Mouse (Mus musculus) testis, adult 2 months (tissue): Measurements from ENCODE around the gene Vezf1. TPM values are rescaled to one million over a fixed set of nuclear protein-coding genes. Genes with fewer than 3 reads are reported as not detected.

Source experiments
- H3K27ac ChIP-seq: fragments of 200-500 bp; 2 replicates; pipeline ENCODE4 v1.5.1; 2012; ENCODE audit warnings: low read depth, low read length; ENCODE audit not compliant: control insufficient read depth, insufficient read depth
- H3K27me3 ChIP-seq: fragments of 200-500 bp; 2 replicates; pipeline ENCODE4 v1.6.1; 2012; ENCODE audit warnings: mild to moderate bottlenecking, low read length, moderate library complexity; ENCODE audit not compliant: control insufficient read depth, insufficient read depth
- H3K36me3 ChIP-seq: fragments of 200-500 bp; 2 replicates; pipeline ENCODE4 v1.6.1; 2012; ENCODE audit warnings: mild to moderate bottlenecking, low read length; ENCODE audit not compliant: control insufficient read depth, insufficient read depth
- H3K4me1 ChIP-seq: fragments of 200-500 bp; 2 replicates; pipeline ENCODE4 v1.6.1; 2012; ENCODE audit warnings: low read length; ENCODE audit not compliant: control insufficient read depth, insufficient read depth
- H3K4me3 ChIP-seq: fragments of 200-500 bp; 2 replicates; pipeline ENCODE4 v1.5.1; 2012; ENCODE audit warnings: low read depth, mild to moderate bottlenecking, low read length, moderate library complexity, mixed read lengths; ENCODE audit not compliant: control insufficient read depth
- CTCF ChIP-seq: fragments of 200-500 bp; IDR thresholded peaks from 2 replicates; pipeline ENCODE4 v1.5.1; 2012; ENCODE audit warnings: low read depth, mild to moderate bottlenecking, inconsistent platforms, low read length, moderate library complexity; ENCODE audit not compliant: control insufficient read depth, insufficient read depth, insufficient replicate concordance
- POLR2A ChIP-seq: fragments of 200-500 bp; IDR thresholded peaks from 2 replicates; pipeline ENCODE4 v1.6.1; 2012; ENCODE audit warnings: low read depth, mild to moderate bottlenecking, inconsistent platforms, low read length, moderate library complexity; ENCODE audit not compliant: control insufficient read depth
- polyA plus RNA-seq: library from polyadenylated mRNA; depleted of rRNA; stranded (reverse); fragments of >200 nt; gene quantifications from 2 replicates; pipeline ENCODE4 v1.2.3, GENCODE M21; 2012

Gene Vezf1
- polyA plus RNA-seq, 1 experiment = 4.1 TPM

GRCm38 (mm10) chr11:88118091-88118440 lies 50.0 kb downstream of the Vezf1 start:
- Histone ChIP-seq H3K27me3 (no peaks in the 10 kb centered on the region), H3K27ac (peak overlapping the region; percentile 64), H3K4me3 (no peak overlapping the region), H3K4me1 (peaks cover 6% of the 10 kb centered on the region), H3K36me3 (no peaks in the 10 kb centered on the region)
- TF ChIP-seq CTCF (no peak), POLR2A (no peak)

DNA sequence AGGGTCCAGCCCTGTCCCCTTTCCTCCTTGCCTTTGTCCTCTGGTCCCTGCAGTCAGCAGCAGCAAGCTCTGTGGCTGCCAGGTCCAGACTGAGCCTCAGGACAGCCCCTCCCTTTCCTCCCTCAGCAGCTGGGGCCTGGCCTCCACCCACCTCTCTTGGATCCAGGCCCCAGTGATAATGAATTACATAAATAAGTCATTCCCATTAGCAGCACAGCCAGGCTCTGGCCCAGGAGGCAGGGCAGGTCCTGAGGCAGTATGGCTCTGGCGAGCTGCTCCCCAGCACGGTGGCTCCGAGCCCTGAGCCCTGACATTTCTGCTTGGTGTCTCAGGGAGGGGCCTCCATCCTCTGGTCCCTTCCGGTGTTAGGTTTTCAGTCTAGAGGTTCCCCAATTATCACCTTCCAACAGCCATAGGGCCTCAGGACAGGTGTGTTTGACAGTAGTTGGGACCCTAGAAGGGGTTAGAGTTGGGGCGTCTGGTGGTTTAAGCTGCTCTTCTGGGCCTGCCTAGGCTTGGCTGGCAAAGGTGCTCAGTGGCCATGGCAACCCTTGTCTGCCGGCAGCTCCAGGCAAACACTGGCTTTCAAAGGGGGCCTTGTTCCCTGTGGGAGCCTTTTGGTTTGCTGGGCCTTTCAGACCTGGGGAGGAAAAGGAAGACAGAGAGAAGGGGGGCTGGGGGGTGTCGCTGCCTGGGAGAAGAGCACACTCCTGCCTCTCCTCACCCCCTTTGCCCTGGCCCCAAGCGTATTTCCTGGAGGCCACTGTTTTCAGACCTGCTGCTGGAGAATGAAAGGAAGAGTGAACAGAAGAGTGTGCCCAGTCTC lies 51.0 kb downstream of the Vezf1 start:
- no peak overlapping the region for H3K4me3 ChIP-seq
- TF ChIP-seq CTCF (no peak), POLR2A (no peak)
- no peaks in the 10 kb centered on the region for H3K27me3 ChIP-seq
- H3K27ac ChIP-seq = no peak overlapping the region; the same call in 1 of the 2 replicates
- H3K36me3 ChIP-seq = no peaks in the 10 kb centered on the region
- peaks cover 6% of the 10 kb centered on the region for H3K4me1 ChIP-seq

DNA sequence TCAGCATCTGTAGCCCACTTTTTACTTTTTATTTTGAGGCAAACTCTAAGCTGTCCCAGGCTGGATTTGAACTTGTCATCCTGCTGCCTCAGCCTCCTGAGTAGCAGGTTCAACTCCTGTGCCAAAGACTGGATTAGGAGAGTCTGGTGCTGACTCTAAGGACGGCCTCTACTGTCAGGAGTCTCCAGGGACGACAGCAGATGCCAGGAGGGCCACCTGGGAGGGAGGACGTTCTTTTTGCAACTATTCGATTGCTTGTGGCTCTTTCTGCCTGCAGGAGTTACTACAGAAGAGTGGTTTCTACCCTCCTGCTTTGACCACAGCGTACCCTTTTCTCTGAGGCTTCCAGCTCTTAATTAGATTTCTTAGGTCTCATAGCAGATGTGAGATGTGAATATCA lies 54.5 kb downstream of the Vezf1 start:
- Histone ChIP-seq H3K27ac (no peak overlapping the region), H3K4me1 (peaks cover 4% of the 10 kb centered on the region), H3K36me3 (no peaks in the 10 kb centered on the region), H3K4me3 (no peak overlapping the region), H3K27me3 (no peaks in the 10 kb centered on the region)
- TF ChIP-seq CTCF (no peak), POLR2A (no peak)

GRCm38 (mm10) chr11:88123021-88123420 lies 54.9 kb downstream of the Vezf1 start:
- TF ChIP-seq CTCF (no peak), POLR2A (no peak)
- H3K27me3 ChIP-seq = no peaks in the 10 kb centered on the region
- no peak overlapping the region for H3K27ac ChIP-seq
- no peak overlapping the region for H3K4me3 ChIP-seq
- H3K36me3 ChIP-seq = no peaks in the 10 kb centered on the region
- peaks cover 2% of the 10 kb centered on the region for H3K4me1 ChIP-seq

DNA sequence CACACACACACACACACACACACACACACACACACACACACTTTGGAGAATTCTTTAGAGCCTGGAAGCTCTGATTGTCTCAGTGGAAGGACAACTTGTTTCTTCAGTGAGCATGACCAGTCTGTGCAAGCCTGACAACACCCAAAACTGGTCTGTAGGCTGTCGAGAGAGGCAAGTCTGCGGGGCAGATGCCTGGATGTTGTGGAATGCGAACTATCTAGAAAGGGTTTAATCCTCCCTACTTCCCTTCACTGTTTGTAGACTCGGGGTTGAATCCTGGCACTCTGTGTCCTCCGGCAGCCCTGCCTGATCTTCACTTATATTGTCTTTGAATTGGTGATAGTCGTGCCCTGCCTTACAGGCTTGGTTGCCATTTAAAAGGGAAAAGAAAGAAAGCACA lies 55.7 kb downstream of the Vezf1 start:
- no peaks in the 10 kb centered on the region for H3K4me1 ChIP-seq
- TF ChIP-seq POLR2A (no peak), CTCF (no peak)
- no peak overlapping the region for H3K27ac ChIP-seq
- no peak overlapping the region for H3K4me3 ChIP-seq
- H3K27me3 ChIP-seq = no peaks in the 10 kb centered on the region
- H3K36me3 ChIP-seq = no peaks in the 10 kb centered on the region

DNA sequence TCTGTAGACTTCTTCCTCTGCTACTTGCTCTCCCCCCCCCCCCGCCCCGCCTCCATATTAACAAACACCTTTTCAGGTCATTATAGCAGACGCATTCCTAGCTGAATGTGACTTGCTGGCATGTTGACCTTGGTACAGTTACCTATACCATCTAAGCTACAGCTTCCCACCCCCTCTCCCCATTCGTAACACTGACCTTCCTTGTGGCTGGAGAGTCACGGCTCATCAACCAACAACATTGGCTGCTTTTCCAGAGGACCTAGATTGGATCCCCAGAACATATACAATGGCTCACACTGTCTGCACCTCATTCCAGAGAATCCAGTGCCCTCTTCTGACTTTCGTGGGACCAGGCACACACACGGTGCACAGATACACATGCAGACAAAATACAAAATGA lies 57.4 kb downstream of the Vezf1 start:
- no peaks in the 10 kb centered on the region for H3K4me1 ChIP-seq
- no peak overlapping the region for H3K27ac ChIP-seq
- H3K4me3 ChIP-seq = no peak overlapping the region
- H3K27me3 ChIP-seq = no peaks in the 10 kb centered on the region
- H3K36me3 ChIP-seq = no peaks in the 10 kb centered on the region
- TF ChIP-seq POLR2A (no peak), CTCF (no peak)

DNA sequence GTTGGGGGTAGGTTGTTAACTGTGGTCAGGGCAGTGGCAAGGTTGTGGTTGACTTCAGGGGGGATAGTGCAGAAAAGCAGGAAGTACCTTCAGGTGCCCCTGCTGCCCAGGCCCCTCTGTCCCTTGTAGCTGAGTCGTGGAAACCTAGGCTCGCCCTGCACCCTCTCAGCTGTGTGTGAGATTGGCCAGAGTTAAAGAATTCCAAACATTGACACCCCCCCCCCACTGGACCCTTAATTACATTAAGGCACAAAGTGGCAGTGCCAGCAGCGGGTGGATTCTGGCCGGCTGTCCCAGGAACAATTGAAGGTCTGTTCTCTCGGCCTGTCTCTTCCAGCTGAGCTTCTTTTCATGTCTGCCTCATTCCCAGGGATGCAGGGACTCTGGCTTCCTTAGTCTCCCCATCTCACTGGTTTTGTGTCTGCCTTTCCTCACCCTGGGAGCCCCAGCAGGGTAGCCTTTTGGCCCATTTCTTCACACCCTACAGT lies 58.3 kb downstream of the Vezf1 start:
- no peaks in the 10 kb centered on the region for H3K27me3 ChIP-seq
- H3K4me3 ChIP-seq = no peak overlapping the region
- no peak overlapping the region for H3K27ac ChIP-seq
- H3K36me3 ChIP-seq = no peaks in the 10 kb centered on the region
- H3K4me1 ChIP-seq = no peaks in the 10 kb centered on the region
- TF ChIP-seq POLR2A (no peak), CTCF (no peak)

DNA sequence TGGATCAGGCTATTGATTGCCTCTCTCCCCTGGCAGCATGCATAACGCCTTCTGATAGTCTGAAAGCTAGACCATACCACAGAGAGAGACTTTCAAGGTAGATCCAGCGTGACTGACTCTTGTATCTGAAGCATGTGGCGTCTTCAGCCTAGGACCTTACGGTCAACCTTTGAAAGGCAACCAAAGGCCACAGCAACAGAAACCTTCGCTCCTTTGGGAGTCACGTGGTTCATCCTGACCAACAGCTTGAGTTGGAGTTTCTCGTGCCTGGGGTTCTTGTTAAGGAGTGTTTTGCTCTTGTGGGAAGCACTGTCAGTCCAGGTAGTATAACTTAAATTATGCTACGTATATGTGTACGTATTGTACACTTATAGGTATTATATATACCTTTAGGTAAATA lies 60.4 kb downstream of the Vezf1 start:
- H3K4me3 ChIP-seq = no peak overlapping the region
- no peak overlapping the region for H3K27ac ChIP-seq
- TF ChIP-seq POLR2A = no peak
- no peaks in the 10 kb centered on the region for H3K27me3 ChIP-seq
- no peaks in the 10 kb centered on the region for H3K36me3 ChIP-seq
- H3K4me1 ChIP-seq = no peaks in the 10 kb centered on the region
